Mouse (Mus musculus): Measurements from ENCODE around the gene Ncapg2. TPM values are rescaled to one million over a fixed set of nuclear protein-coding genes. Genes with fewer than 3 reads are reported as not detected.

Ncapg2 gene
- 7.7 and 7.8 TPM in 2 replicates for polyA plus RNA-seq (2015; fragmentation: Nextera tagmentation; extraction: Ambion mirVana)

GRCm38 (mm10) chr12:116405045-116405835, at the start of gene Ncapg2:
Gene Ncapg2, plus strand, starts transcription at chr12:116405402.
- Histone ChIP-seq H3K9ac (ENCODE audit: low read length) (peak within 1 kb of the TSS; percentile 85), H3K4me2 (replicated peaks; ENCODE audit: low read depth) (peak within 1 kb of the TSS; percentile 95), H3K4me3 (ENCODE audit: low read depth, low read length) (peak within 1 kb of the TSS; percentile 83), H3K36me3 (ENCODE audit: control insufficient read depth, insufficient read depth, low read length) (0 out of 2 replicates have a peak, but pooled peaks cover 2% of the 10 kb centered on the region), H3K27ac (replicated peaks) (peak within 1 kb of the TSS; percentile 30; the same call in 1 of the 2 replicates), H3K4me1 (replicated peaks; ENCODE audit: control insufficient read depth, insufficient read depth) (no peaks in the 10 kb centered on the region), H3K27me3 (ENCODE audit: control insufficient read depth, insufficient read depth, low read length) (no peaks in the 10 kb centered on the region), H3K9me3 (ENCODE audit: control insufficient read depth, low read length) (peaks cover 4% of the 10 kb centered on the region)
- TF ChIP-seq EP300 (optimal IDR thresholded peaks at IDR 0.05), result no peak
- no peak; the same call in 1 of the 2 replicates for TF ChIP-seq CTCF (IDR thresholded peaks at IDR 0.05; ENCODE audit: low read depth)
- DNase-seq (ENCODE audit: low spot score) (peak; percentile 100), ATAC-seq (ENCODE audit: low FRiP score, low TSS enrichment) (peak; percentile 99)
- under 1% methylated on average over 71 of the region's 72 CpGs for WGBS

- no peak for TF ChIP-seq CTCF (IDR thresholded peaks at IDR 0.05; ENCODE audit: low read depth)
- no peak for TF ChIP-seq EP300 (optimal IDR thresholded peaks at IDR 0.05)
- Histone ChIP-seq H3K27ac (replicated peaks) (no peak overlapping the region), H3K36me3 (ENCODE audit: control insufficient read depth, insufficient read depth, low read length) (peaks cover 20% of the 10 kb centered on the region), H3K9ac (ENCODE audit: low read length) (no peak overlapping the region), H3K27me3 (ENCODE audit: control insufficient read depth, insufficient read depth, low read length) (no peaks in the 10 kb centered on the region), H3K9me3 (ENCODE audit: control insufficient read depth, low read length) (no peaks in the 10 kb centered on the region), H3K4me3 (ENCODE audit: low read depth, low read length) (no peak overlapping the region), H3K4me1 (replicated peaks; ENCODE audit: control insufficient read depth, insufficient read depth) (no peaks in the 10 kb centered on the region), H3K4me2 (replicated peaks; ENCODE audit: low read depth) (no peak overlapping the region)
- DNase-seq (ENCODE audit: low spot score) (no peak), ATAC-seq (ENCODE audit: low FRiP score, low TSS enrichment) (no peak)
Observed at GRCm38 (mm10) chr12:116362091-116362490, 43.1 kb upstream of the Ncapg2 start.

DNA sequence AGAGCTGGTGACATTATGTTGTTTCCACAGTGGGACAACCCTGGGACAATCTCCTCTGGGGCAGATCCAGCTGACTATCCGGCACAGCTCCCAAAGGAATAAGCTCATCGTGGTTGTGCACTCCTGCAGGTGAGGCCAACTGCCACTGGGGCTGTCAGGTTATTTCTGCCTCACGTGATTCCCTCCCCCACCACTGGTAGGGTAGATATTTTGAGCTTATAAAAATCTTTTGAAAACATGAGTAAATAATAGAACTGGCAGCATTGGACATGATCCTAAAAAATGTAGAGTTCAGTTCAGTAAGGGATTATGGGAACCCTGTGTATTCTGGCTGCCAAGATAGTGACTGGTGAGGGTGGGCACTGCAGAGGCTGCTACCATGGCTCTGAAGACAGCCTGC, 38.3 kb upstream of the Ncapg2 start:
- ATAC-seq (ENCODE audit: low FRiP score, low TSS enrichment) (no peak), DNase-seq (ENCODE audit: low spot score) (no peak)
- Histone ChIP-seq H3K4me3 (ENCODE audit: low read depth, low read length) (no peak overlapping the region), H3K4me1 (replicated peaks; ENCODE audit: control insufficient read depth, insufficient read depth) (no peaks in the 10 kb centered on the region), H3K9ac (ENCODE audit: low read length) (no peak overlapping the region), H3K27ac (replicated peaks) (no peak overlapping the region), H3K9me3 (ENCODE audit: control insufficient read depth, low read length) (no peaks in the 10 kb centered on the region), H3K27me3 (ENCODE audit: control insufficient read depth, insufficient read depth, low read length) (no peaks in the 10 kb centered on the region), H3K4me2 (replicated peaks; ENCODE audit: low read depth) (no peak overlapping the region), H3K36me3 (ENCODE audit: control insufficient read depth, insufficient read depth, low read length) (peaks cover 30% of the 10 kb centered on the region)
- TF ChIP-seq CTCF (IDR thresholded peaks at IDR 0.05; ENCODE audit: low read depth), result no peak
- WGBS, result 85% methylated on average over 3 of the region's 3 CpGs

GRCm38 (mm10) chr12:116367346-116367745, 37.9 kb upstream of the Ncapg2 start:
- DNase-seq (ENCODE audit: low spot score) (no peak), ATAC-seq (ENCODE audit: low FRiP score, low TSS enrichment) (no peak)
- H3K9ac ChIP-seq (ENCODE audit: low read length), result no peak overlapping the region
- H3K9me3 ChIP-seq (ENCODE audit: control insufficient read depth, low read length), result no peaks in the 10 kb centered on the region
- H3K4me1 ChIP-seq (replicated peaks; ENCODE audit: control insufficient read depth, insufficient read depth), result no peaks in the 10 kb centered on the region
- 89% methylated on average over 2 of the region's 2 CpGs for whole genome bisulfite sequencing
- H3K4me3 ChIP-seq (ENCODE audit: low read depth, low read length), result no peak overlapping the region
- TF ChIP-seq CTCF (IDR thresholded peaks at IDR 0.05; ENCODE audit: low read depth) (no peak), EP300 (optimal IDR thresholded peaks at IDR 0.05) (no peak)
- no peaks in the 10 kb centered on the region for H3K27me3 ChIP-seq (ENCODE audit: control insufficient read depth, insufficient read depth, low read length)
- H3K4me2 ChIP-seq (replicated peaks; ENCODE audit: low read depth), result no peak overlapping the region
- peaks cover 30% of the 10 kb centered on the region for H3K36me3 ChIP-seq (ENCODE audit: control insufficient read depth, insufficient read depth, low read length)
- H3K27ac ChIP-seq (replicated peaks), result no peak overlapping the region

DNA sequence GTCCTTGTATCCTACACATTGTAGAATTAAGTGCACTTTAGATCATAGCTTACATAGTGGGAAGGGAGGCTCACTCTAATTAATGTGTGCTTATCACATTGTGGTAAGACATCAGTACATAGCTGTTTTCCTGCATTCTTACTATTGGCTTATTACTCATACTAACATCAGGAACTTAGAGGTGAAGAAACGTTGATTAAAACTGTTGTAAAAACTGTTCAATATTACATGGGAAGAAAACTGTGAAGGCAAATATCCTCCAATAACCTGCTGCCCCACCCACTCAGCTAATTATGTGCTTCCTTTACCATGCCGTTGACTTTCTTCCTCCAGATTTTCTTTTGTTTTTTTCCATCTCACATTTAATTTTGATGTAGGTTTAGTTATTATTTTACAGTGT, 36.3 kb upstream of the Ncapg2 start:
- H3K27ac ChIP-seq (replicated peaks), result no peak overlapping the region
- no peak for TF ChIP-seq EP300 (optimal IDR thresholded peaks at IDR 0.05)
- TF ChIP-seq CTCF (IDR thresholded peaks at IDR 0.05; ENCODE audit: low read depth), result no peak
- WGBS, result 83% methylated on average over 2 of the region's 2 CpGs
- no peaks in the 10 kb centered on the region for H3K9me3 ChIP-seq (ENCODE audit: control insufficient read depth, low read length)
- DNase-seq (ENCODE audit: low spot score) (no peak), ATAC-seq (ENCODE audit: low FRiP score, low TSS enrichment) (no peak)
- no peaks in the 10 kb centered on the region for H3K27me3 ChIP-seq (ENCODE audit: control insufficient read depth, insufficient read depth, low read length)
- no peak overlapping the region for H3K9ac ChIP-seq (ENCODE audit: low read length)
- no peak overlapping the region for H3K4me2 ChIP-seq (replicated peaks; ENCODE audit: low read depth)
- H3K4me3 ChIP-seq (ENCODE audit: low read depth, low read length), result no peak overlapping the region
- peaks cover 29% of the 10 kb centered on the region for H3K36me3 ChIP-seq (ENCODE audit: control insufficient read depth, insufficient read depth, low read length)
- H3K4me1 ChIP-seq (replicated peaks; ENCODE audit: control insufficient read depth, insufficient read depth), result no peaks in the 10 kb centered on the region

GRCm38 (mm10) chr12:116383101-116383500, 22.1 kb upstream of the Ncapg2 start:
- WGBS, result 73% methylated on average over 2 of the region's 2 CpGs
- no peak overlapping the region for H3K9ac ChIP-seq (ENCODE audit: low read length)
- TF ChIP-seq EP300 (optimal IDR thresholded peaks at IDR 0.05), result no peak
- no peak for TF ChIP-seq CTCF (IDR thresholded peaks at IDR 0.05; ENCODE audit: low read depth)
- DNase-seq (ENCODE audit: low spot score) (no peak), ATAC-seq (ENCODE audit: low FRiP score, low TSS enrichment) (no peak)
- no peak overlapping the region for H3K4me3 ChIP-seq (ENCODE audit: low read depth, low read length)
- no peak overlapping the region for H3K4me2 ChIP-seq (replicated peaks; ENCODE audit: low read depth)
- H3K27ac ChIP-seq (replicated peaks), result no peak overlapping the region
- H3K9me3 ChIP-seq (ENCODE audit: control insufficient read depth, low read length), result no peaks in the 10 kb centered on the region
- no peaks in the 10 kb centered on the region for H3K27me3 ChIP-seq (ENCODE audit: control insufficient read depth, insufficient read depth, low read length)
- 0 out of 2 replicates have a peak, but pooled peaks cover 2% of the 10 kb centered on the region for H3K36me3 ChIP-seq (ENCODE audit: control insufficient read depth, insufficient read depth, low read length)
- H3K4me1 ChIP-seq (replicated peaks; ENCODE audit: control insufficient read depth, insufficient read depth), result no peaks in the 10 kb centered on the region
